Mouse (Mus musculus) G1E (cell line): Measurements from ENCODE around the gene Amd1.

Source experiments
- CTCF ChIP-seq: IDR thresholded peaks from 2 replicates; pipeline ENCODE4 v1.5.1; 2012; ENCODE audit warnings: low read depth, low read length, inconsistent platforms, mixed read lengths
- GATA1 ChIP-seq: IDR thresholded peaks from 2 replicates; pipeline ENCODE4 v1.6.1; 2012; ENCODE audit warnings: borderline replicate concordance, low read length, inconsistent platforms, mixed read lengths
- TAL1 ChIP-seq: conservative IDR thresholded peaks from 2 replicates; pipeline ENCODE4 v1.6.1; 2012; ENCODE audit warnings: low read depth, low read length, inconsistent platforms, mixed read lengths

DNA sequence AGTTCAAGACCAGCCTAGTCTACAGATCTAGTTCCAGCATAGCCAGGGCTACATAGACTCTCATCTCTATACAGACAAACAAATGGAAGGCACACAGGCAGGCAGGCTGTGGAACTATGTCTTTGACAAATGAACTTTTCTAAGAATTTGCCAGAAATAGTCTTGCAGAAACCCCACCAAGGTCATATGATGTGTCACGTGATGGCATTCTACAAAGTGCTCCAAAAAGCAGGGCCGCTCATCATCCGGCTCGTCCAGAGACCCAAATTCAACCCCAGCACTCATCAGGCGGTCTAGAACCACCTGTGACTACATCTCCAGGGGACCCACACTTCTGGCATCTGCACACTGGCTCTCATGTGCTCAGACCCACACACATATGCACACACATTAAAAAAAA is 64.2 kb downstream of the Amd1 start:
- no peak for TF ChIP-seq CTCF
- TF ChIP-seq GATA1: no peak
- no peak for TF ChIP-seq TAL1
